Mouse (Mus musculus) spleen, adult 2 months (tissue): Measurements from ENCODE around the gene Sctr.

Experiments
- CTCF ChIP-seq: fragments of 200-500 bp; IDR thresholded peaks from 2 replicates; pipeline ENCODE4 v1.5.1; 2011; ENCODE audit warnings: mild to moderate bottlenecking, inconsistent platforms; ENCODE audit not compliant: insufficient read depth, insufficient read length, insufficient replicate concordance; ENCODE audit errors: extremely low read depth
- POLR2A ChIP-seq: fragments of 200-500 bp; IDR thresholded peaks from 2 replicates; pipeline ENCODE4 v1.6.1; 2011; ENCODE audit warnings: low read depth, low read length, inconsistent platforms

- no peak for TF ChIP-seq CTCF
- no peak for TF ChIP-seq POLR2A
These were observed 67.0 kb downstream of the Sctr start, which contains the start of gene Tmem37 for GRCm38 (mm10) chr1:120073519-120074306.
